Mouse (Mus musculus) kidney, embryonic 14.5 days (tissue): ENCODE data around the gene Pstpip1. TPM values are rescaled to one million over a fixed set of nuclear protein-coding genes. Genes with fewer than 3 reads are reported as not detected.
A peak's percentile ranks its signal among the peaks of the same experiment; 100 is the strongest.

Experiments used
- ATAC-seq: fragments of 200-750 bp; cut with Nextera tagmentation; 2 replicates; pipeline ENCODE4 v1.8.0; 2017; ENCODE audit warnings: moderate number of reproducible peaks, mild to moderate bottlenecking, moderate TSS enrichment, moderate library complexity; ENCODE audit not compliant: low FRiP score, low TSS enrichment
- H3K27ac ChIP-seq: fragments of 300-500 bp; sonication (generic); 2 replicates; pipeline ENCODE4 v1.5.1; 2014; ENCODE audit warnings: low read depth, mild to moderate bottlenecking, low read length, moderate library complexity, mixed read lengths
- H3K27me3 ChIP-seq: fragments of 300-500 bp; sonication (generic); 2 replicates; pipeline ENCODE4 v1.6.1; 2014; ENCODE audit warnings: mild to moderate bottlenecking, low read length; ENCODE audit not compliant: control insufficient read depth, insufficient read depth
- H3K36me3 ChIP-seq: fragments of 300-500 bp; sonication (generic); 2 replicates; pipeline ENCODE4 v1.6.1; 2014; ENCODE audit warnings: low read length, mixed read lengths; ENCODE audit not compliant: control insufficient read depth, insufficient read depth
- H3K4me1 ChIP-seq: fragments of 300-500 bp; sonication (generic); 2 replicates; pipeline ENCODE4 v1.6.1; 2014; ENCODE audit warnings: low read length, mixed read lengths; ENCODE audit not compliant: control insufficient read depth, insufficient read depth
- H3K4me2 ChIP-seq: fragments of 300-500 bp; sonication (generic); replicated peaks from 2 replicates; pipeline ENCODE4 v1.6.1; 2014; ENCODE audit warnings: low read depth, mild to moderate bottlenecking, low read length
- H3K4me3 ChIP-seq: fragments of 300-500 bp; sonication (generic); 2 replicates; pipeline ENCODE4 v1.5.1; 2014; ENCODE audit warnings: mild to moderate bottlenecking, low read length
- H3K9ac ChIP-seq: fragments of 300-500 bp; sonication (generic); 2 replicates; pipeline ENCODE4 v1.6.1; 2014; ENCODE audit warnings: low read depth, mild to moderate bottlenecking, low read length, moderate library complexity
- H3K9me3 ChIP-seq: fragments of 300-500 bp; sonication (generic); 2 replicates; pipeline ENCODE4 v1.6.1; 2016; ENCODE audit warnings: low read length; ENCODE audit not compliant: control insufficient read depth
- WGBS: fragments of 180-500 bp; shearing (Covaris S2); extraction: QIAGEN DNeasy Blood & Tissue Kit; methylation state at CpG from one replicate; pipeline ENCODE4 v1.1.7; 2014; 5-methylcytosine and 5-hydroxymethylcytosine counted together
- polyA plus RNA-seq: library from polyadenylated mRNA; unstranded; fragments of >200 nt; fragmentation: Nextera tagmentation; extraction: Ambion mirVana; gene quantifications from 2 replicates; pipeline ENCODE4 v1.2.1, GENCODE M21; 2014

The Pstpip1 gene
- polyA plus RNA-seq, 1 experiment from 2014 or later, result 0.28 TPM

GRCm38 (mm10) chr9:56152482-56153007 lies 62.8 kb downstream of the Pstpip1 start:
- no peak overlapping the region for H3K4me2 ChIP-seq
- H3K27ac ChIP-seq, result no peak overlapping the region
- WGBS, result 75% methylated on average over 4 of the region's 4 CpGs

DNA sequence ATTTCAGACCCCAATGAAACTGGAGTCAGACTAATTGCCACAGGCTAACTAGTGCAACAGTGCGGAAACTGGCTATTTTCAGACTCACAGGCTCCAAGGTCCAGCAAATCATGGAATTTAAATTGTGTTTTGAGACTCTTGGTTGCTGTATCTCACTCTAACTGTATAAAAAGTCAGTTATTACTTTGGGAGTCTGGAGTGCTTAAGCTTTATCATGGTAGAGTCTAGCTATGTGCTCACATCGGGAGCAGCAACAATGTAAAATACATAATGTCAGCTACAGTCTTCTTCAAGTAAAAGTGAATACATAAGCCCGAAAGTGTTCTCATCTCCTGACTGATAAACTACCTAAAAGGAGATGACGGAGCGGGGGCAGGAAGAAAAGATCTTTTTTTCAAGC lies 64.8 kb downstream of the Pstpip1 start:
- no peaks in the 10 kb centered on the region for H3K27me3 ChIP-seq
- WGBS, result 83% methylated on average over 5 of the region's 5 CpGs
- ATAC-seq, result no peak
- H3K9me3 ChIP-seq, result no peaks in the 10 kb centered on the region
- no peaks in the 10 kb centered on the region for H3K36me3 ChIP-seq
- peaks cover 29% of the 10 kb centered on the region for H3K4me1 ChIP-seq
- H3K9ac ChIP-seq, result no peak overlapping the region
- no peak overlapping the region for H3K27ac ChIP-seq
- H3K4me3 ChIP-seq, result no peak overlapping the region
- H3K4me2 ChIP-seq, result no peak overlapping the region

More at GRCm38 (mm10) chr9:56152482-56153007, 62.8 kb downstream of the Pstpip1 start:
- Histone ChIP-seq H3K27me3 (no peaks in the 10 kb centered on the region), H3K4me1 (peaks cover 15% of the 10 kb centered on the region), H3K9me3 (no peaks in the 10 kb centered on the region), H3K36me3 (no peaks in the 10 kb centered on the region), H3K4me3 (no peak overlapping the region), H3K9ac (no peak overlapping the region)
- no peak for ATAC-seq

DNA sequence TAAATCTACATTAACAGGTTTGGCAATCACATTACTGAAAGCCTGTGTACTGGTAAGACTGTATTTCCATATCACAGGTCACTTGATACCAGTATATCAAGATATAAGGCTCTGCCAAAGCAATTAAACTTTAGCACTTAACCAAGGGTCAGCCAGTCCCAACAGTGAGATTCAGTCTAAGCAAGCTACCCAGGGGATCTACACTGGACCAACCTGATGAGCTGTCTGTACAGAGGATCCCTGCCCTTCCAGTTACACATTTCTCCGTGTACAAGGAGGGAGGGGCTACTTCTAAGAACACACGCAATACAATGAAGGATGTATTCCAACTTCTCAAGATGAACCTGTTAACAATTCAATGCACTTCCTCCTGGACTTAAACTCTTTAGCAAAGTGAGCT lies 68.3 kb downstream of the Pstpip1 start:
- Histone ChIP-seq H3K4me1 (peaks cover 19% of the 10 kb centered on the region), H3K4me2 (no peak overlapping the region), H3K27ac (no peak overlapping the region), H3K9ac (no peak overlapping the region), H3K9me3 (no peaks in the 10 kb centered on the region), H3K36me3 (no peaks in the 10 kb centered on the region), H3K4me3 (no peak overlapping the region), H3K27me3 (no peaks in the 10 kb centered on the region)
- ATAC-seq, result no peak
- WGBS, result 50% methylated on average over 2 of the region's 2 CpGs

- no peak for ATAC-seq
- H3K9ac ChIP-seq, result peak overlapping the region; percentile 99; the same call in 1 of the 2 replicates
- peak overlapping the region; percentile 88 for H3K4me2 ChIP-seq
- H3K4me3 ChIP-seq, result peak overlapping the region; percentile 84
- WGBS, result 5% methylated on average over 2 of the region's 2 CpGs
- H3K9me3 ChIP-seq, result no peaks in the 10 kb centered on the region
- no peak overlapping the region for H3K27ac ChIP-seq
- no peaks in the 10 kb centered on the region for H3K36me3 ChIP-seq
- H3K27me3 ChIP-seq, result no peaks in the 10 kb centered on the region
- H3K4me1 ChIP-seq, result peaks cover 16% of the 10 kb centered on the region
Observed at GRCm38 (mm10) chr9:56159456-56159855, 69.7 kb downstream of the Pstpip1 start.

DNA sequence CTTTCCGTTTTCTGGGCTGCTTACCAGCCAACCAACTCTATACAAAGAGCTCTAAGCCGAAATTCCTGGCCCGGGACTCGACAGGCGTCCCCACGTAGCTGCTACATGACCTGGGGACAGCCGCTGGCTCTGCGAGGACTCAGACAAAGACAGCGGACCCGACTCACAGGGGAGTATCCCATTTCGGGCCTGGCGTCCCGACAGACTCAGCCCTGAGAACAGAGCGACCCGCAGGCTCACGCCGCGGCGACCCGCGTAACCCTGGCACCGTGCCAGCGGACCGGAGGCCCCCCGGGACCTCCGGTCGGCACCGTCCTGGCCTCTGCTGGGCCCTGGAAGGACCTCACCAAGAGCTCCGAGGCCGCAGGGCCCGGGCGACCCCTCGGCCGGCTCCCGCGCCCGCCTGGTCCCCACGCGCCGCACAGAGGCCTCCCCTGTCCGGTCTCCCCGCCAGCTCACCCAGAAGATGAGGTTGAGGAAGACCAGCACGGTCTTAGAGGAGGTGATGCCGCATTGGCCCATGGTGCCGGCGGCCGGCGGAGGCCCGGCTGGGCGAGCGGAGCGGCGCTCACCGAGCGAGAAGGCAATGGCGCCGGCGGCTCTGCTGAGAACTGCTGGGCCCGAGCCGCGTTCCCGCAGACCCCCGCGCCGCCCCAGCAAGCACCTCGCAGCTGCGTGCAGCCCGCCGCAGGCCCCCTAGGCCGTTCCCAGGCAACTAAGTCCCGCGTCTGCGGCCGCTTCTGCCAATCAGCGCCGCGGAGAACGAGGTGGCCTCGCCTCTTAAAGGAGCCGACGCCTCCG lies 70.8 kb downstream of the Pstpip1 start:
- peak; percentile 97 for ATAC-seq
- WGBS, result under 1% methylated on average over 81 of the region's 82 CpGs
- no peaks in the 10 kb centered on the region for H3K36me3 ChIP-seq

DNA sequence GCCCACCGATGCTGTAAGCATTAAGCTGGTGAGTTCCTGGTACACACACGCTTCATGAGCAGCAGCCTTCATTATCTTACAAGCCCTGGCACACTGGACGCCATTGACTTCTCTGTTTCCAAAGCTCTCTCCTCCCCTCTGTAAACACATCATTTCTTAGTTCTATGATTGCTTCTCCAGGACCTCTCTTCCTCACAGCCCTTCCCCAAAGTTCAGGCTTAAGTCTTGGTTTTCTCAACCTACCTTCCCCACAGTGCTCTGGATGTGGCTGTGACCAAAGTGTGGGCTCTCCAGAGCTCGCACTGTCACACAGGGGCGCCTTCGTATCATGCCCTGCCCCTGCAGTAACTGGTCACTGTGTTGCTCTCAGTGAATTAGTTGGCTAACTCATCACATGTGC lies 75.6 kb downstream of the Pstpip1 start, which contains the start of gene Tspan3:
Tspan3 (minus strand) TSS at position 101 of the 400 bp plus-strand sequence.
- no peak within 1 kb of the TSS for H3K4me2 ChIP-seq
- no peak for ATAC-seq
- H3K27me3 ChIP-seq, result no peaks in the 10 kb centered on the region
- WGBS, result 94% methylated on average over 6 of the region's 6 CpGs
- no peaks in the 10 kb centered on the region for H3K4me1 ChIP-seq
- no peak within 1 kb of the TSS; the same call in 1 of the 2 replicates for H3K9ac ChIP-seq
- H3K4me3 ChIP-seq, result no peak within 1 kb of the TSS
- no peaks in the 10 kb centered on the region for H3K9me3 ChIP-seq
- H3K36me3 ChIP-seq, result no peaks in the 10 kb centered on the region
- no peak within 1 kb of the TSS for H3K27ac ChIP-seq

More for the DNA sequence above, 70.8 kb downstream of the Pstpip1 start:
- H3K9ac ChIP-seq, result peak overlapping the region; percentile 99
- peak overlapping the region; percentile 84 for H3K4me3 ChIP-seq
- peaks cover 16% of the 10 kb centered on the region for H3K4me1 ChIP-seq
- no peaks in the 10 kb centered on the region for H3K27me3 ChIP-seq
- peak overlapping the region; percentile 95 for H3K27ac ChIP-seq
- peak overlapping the region; percentile 88 for H3K4me2 ChIP-seq
- H3K9me3 ChIP-seq, result no peaks in the 10 kb centered on the region

DNA sequence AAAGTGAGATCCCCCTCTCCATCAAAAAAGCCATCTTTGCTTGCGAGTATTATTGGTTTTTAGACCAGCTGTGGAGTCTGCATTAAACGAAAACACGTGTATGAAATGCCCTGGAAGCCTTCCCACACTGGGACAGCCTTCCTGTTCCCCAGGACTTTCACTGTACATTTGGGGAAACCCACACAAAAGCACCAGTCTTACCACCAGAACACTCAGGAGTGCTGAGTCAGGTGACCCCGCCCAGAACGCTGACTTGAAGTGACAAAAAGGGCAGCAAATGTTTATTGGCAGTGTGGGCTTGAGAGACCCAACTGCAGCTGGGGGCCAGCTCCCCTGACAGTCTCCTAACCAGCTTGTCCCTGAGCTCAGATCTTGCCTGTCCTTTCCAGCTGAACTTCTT lies 76.4 kb downstream of the Pstpip1 start:
- Histone ChIP-seq H3K9ac (no peak overlapping the region; the same call in 1 of the 2 replicates), H3K4me2 (no peak overlapping the region), H3K27ac (no peak overlapping the region), H3K4me1 (no peaks in the 10 kb centered on the region), H3K9me3 (no peaks in the 10 kb centered on the region), H3K36me3 (no peaks in the 10 kb centered on the region), H3K27me3 (no peaks in the 10 kb centered on the region), H3K4me3 (no peak overlapping the region)
- ATAC-seq, result no peak
- 51% methylated on average over 5 of the region's 5 CpGs for WGBS

GRCm38 (mm10) chr9:56167690-56168089 lies 77.9 kb downstream of the Pstpip1 start:
- H3K9me3 ChIP-seq, result no peaks in the 10 kb centered on the region
- no peak overlapping the region for H3K4me2 ChIP-seq
- H3K27ac ChIP-seq, result no peak overlapping the region
- no peak overlapping the region for H3K9ac ChIP-seq
- H3K4me1 ChIP-seq, result no peaks in the 10 kb centered on the region
- H3K4me3 ChIP-seq, result no peak overlapping the region
- no peaks in the 10 kb centered on the region for H3K27me3 ChIP-seq
- ATAC-seq, result no peak
- H3K36me3 ChIP-seq, result no peaks in the 10 kb centered on the region
- WGBS, result 83% methylated on average over 6 of the region's 6 CpGs

GRCm38 (mm10) chr9:56175316-56175715 lies 85.6 kb downstream of the Pstpip1 start:
- no peak overlapping the region for H3K9ac ChIP-seq
- WGBS, result 72% methylated on average over 3 of the region's 3 CpGs
- H3K4me2 ChIP-seq, result no peak overlapping the region
- H3K36me3 ChIP-seq, result no peaks in the 10 kb centered on the region
- no peak overlapping the region for H3K27ac ChIP-seq
- H3K4me1 ChIP-seq, result 0 out of 2 replicates have a peak, but pooled peaks cover 3% of the 10 kb centered on the region
- no peak for ATAC-seq
- no peak overlapping the region for H3K4me3 ChIP-seq
- H3K27me3 ChIP-seq, result no peaks in the 10 kb centered on the region
- H3K9me3 ChIP-seq, result no peaks in the 10 kb centered on the region
